Mouse (Mus musculus) MEL-GATA-1-ER (cell line): ENCODE measurements around the gene Mrpl58.
"Not testable (repeated sequence)": the region's sequence is repeated elsewhere in the genome, so short reads cannot be mapped to it uniquely, and the experiment has no call there.

Source experiments
- DNase-seq: peaks from one replicate; pipeline ENCODE4 v3.0.0-alpha.2; 2012; ENCODE audit warnings: low read depth; ENCODE audit errors: extremely low read depth

Mrpl58 gene

DNA sequence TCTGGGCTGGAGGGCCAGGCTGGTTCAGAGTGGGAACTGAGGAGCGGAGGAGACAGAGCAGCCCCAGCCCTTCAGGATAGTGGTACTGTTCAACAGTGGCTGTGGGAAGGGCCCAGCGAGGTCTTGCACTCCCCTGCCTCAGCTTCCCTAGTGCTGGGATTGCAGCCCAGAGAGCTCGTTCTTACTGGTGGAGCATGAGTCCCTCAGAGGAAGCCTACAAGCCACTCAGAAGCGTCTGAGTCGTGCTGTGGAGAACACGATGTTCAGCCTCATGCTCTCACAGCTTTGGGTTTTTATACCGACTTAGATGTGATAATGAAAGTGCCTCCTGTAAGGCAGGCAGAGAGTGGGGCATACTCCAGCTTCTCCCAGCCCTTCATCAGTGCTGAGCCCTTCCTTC, 21.1 kb downstream of the Mrpl58 start:
- DNase-seq: no peak

DNA sequence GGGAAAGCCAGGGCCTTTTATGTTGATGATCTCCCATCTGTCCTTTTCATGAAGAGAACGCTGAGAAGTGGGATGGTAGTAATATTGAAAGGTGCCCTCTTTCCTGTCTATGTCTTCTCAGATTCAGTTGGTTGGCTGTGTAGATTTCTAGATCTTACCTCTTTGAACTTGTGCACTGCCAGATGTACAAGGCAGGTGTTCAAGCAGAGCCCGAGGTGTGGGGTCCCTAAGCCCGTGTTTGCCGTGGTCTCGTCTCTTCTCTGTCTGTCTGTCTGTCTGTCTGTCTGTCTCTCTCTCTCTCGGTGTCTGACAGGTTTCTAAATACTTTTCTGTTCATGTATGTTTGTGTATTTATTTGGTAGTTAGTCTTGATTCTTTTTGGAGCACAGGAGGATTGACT, 22.1 kb downstream of the Mrpl58 start:
- no peak for DNase-seq

DNA sequence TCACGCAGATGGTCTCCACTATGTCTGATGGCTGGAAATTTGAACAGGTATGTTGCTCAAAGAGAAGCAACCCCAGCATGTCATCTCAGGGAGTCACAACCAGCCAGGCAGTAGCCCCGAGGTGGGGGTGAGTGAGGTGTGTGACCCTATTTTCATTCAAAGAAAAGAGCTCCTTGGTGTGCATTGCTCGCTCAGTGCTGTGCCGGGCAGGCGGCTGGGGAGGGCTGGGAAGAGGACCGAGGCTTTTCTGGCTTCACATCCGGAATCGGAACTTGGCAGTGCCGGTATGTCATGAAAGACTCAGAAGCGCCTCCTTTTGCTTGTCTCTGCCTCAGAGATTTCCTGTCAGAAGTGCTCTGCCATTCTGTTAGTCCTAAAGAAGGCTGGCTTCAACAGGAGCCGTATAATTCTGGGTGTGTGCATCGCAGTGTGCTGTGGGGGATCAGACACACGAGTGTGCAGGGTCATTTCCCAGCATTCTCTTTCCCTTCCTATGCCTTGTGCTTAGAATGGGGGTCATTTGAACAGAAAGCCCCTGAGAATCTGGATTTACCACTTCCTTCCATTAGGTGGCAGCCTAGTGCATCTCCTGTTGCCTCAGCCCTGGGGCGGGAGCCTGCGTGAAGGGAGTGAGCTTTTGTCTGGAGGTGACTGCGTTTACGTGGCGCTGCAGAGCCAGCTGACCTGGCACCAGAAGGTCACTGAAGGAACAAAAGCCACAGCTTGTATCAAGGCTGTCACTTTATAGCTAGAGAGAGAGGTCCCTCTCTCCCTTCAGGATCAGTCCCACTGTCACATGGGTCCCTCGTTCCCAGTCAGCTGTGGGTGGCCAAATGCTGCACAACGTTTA, 24.2 kb downstream of the Mrpl58 start:
- no peak for DNase-seq

DNA sequence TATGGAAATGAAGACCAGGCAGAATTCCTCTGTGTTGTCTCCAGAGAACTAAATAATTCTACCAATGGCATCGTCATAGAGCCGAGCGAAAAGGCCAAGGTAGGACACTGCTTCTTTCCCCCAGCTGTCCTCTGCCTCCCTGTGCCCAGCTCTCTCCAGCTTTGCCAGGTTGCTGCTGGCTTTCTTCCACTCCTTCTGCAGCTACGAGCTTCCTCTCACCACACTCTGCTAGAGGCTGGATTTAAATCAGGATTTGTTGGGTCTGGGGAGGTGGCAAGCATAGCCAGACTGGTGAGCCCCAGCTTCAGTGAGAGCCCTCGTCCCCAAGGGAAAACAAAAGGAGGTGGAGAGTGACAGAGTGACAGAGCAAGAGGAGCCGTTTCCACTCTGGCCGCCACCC, 25.8 kb downstream of the Mrpl58 start:
- no peak for DNase-seq

DNA sequence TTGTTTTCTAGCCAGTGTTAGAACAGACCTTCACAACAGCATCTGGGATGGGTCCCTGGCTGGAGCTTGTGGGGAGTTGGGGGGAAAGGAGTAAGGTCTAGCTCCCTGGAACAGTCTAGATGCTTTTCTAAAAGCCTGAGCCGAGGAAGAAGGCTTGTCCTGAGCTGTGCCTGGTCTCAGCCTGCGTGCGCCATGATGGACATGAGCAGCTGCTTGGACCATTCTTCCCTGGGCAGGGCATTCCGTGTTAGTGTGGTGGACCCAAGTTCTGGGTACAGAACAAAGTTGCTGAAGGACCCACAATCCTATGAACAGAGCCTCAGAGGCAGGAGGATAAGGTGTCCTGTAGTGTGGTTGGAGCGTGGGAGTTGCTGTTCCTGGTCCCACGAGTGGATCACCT, 27.0 kb downstream of the Mrpl58 start:
- DNase-seq: no peak

DNA sequence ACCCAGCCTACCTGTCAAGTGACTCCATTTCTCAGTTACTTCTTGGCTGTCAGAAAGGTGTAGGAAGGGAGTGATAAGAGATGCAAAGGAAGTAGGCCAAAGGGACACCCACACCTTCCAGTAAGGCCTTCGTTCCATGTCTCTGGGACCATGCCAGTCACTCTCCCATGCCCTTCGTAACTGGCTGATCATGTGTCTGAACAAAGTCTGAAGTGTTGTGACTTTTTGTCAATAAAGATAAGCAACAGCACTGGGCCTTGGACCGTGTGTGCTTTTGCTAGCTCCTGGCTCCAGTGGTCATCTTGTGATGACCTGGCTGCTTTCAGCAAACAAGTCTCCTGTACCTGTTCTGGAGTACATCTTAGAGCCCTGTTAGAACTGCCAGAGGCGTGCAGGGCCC, 29.3 kb downstream of the Mrpl58 start:
- no peak for DNase-seq

DNA sequence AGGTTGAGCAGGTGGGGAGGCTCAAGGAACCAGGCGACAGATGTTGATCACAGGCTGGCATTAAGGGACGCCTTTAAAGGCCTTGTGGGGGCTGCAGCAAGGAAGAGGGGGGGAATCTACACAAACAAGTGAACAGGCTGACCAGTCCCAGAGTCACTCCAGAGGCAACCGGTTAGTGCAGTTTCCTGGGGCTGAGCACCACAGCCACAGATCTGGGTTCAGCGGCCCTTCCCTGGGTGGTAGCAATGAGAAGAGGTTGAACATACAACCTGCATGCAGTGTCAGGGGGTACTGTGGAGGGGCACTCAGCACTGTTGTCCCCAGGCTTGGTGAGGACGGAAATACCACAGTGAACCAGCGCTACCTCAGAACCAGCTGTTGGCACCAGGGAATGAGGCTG, 29.8 kb downstream of the Mrpl58 start:
- no peak for DNase-seq

DNA sequence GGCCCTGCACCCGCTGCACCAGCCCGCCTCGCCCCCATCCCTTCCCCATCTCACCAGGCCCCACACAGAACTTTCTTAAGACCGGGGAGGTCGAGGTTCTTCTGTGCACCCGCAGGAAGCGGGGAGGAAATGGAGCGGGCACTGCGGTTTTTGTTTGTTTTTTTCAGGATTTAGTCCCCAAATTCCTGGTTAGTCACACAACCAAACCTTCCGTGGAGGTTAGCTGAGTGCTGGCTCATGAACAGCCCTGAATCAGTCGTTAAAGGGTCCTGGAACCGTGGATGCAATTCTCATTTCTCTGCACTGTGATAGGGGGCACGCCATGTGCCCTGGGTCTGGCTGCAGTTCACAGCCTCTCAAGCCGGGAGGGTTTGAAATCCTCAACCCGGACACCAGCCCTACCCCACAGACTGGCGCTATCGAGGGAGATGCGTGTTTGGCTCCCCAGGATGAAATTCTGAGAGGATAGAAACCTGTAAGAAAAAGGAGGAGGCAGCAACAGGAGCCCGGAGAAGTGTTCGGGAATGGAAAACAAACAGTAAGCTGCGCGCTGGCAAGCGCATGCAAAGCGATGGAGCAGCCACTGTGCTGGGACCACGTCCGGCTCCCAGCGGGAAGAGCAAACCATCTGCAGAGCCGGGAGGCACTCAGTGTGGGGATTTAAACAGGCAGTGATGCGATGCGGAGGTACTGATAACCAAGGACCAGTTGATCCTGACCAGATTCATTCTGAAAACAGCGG, 32.2 kb downstream of the Mrpl58 start:
- DNase-seq: no peak

DNA sequence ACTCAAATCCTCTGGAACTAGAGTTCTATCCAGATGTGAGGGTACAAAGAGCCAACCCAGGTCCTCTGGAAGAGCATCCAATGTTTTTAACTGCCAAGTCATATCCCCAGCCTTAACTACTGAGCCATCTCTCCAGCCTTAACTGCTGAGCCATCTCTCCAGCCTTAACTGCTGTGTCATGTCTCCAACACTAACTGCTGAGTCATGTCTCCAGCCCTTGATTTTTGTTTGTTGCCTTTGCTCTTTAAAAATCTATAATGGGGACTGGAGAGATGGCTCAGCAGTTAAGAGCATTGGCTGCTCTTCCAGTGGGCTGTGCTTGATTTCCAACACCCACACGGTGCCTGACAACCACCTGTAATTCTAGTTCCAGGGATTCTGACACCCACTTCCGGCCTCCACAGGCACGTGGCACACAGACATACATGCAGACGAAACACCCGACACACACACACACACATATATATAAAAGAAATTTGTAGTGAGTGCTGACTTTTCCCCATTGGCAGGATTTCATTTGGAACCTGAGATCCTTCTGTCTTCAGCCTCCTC, 34.1 kb downstream of the Mrpl58 start:
- DNase-seq: no peak

DNA sequence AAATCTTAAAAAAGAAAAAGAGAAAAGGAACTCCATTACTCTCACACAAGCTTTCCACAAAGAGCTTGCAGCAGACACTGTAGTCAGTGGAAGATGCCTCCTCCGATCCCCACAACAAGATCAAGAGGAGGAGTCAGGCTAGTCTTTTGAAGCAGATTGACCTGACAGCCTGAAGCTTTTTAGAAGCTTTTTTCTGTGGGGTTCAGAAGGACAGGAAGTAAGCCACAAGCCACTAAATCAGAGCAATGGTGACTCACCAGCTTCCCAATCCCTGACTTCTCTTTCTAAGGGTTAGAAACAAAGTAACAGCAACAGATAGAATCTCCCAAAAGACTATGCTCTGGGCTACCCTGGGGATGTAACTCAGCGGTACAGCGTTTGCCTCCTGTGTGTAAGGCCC, 35.8 kb downstream of the Mrpl58 start:
- DNase-seq: no peak

DNA sequence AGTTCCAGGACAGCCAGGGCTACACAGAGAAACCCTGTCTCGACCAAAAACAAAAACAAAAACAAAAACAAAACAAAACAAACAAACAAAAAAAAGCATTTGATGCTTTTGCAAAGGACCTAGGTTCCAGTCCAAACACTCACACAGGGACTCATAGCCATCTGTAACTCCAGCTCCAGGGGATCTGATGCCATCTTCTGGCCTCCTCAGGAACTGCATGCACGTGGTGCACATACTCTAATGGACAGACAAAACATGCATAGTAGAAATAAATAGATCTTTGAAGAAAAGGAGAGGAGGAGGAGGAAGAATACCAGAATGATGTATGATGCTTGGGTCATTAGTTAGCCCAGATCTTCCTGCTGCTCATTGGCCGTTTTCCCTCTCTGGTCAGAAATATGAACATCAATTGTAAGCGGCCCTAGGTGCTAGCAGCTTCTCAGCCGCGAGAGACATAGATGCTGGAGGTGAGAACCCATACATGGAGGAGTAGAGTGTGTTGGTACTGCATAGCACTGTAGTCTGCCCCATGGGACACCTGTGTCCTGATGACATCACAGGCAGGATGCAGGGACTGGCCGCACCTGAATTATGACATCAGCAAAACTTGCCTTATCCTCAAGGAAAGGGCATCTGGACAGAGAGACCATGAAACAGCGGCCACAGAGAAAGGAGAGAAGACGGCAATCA, 36.5 kb downstream of the Mrpl58 start, which contains the start of gene Trim80:
Gene Trim80, plus strand, starts transcription at position 640 of the 690 bp plus-strand sequence.
- no peak for DNase-seq

DNA sequence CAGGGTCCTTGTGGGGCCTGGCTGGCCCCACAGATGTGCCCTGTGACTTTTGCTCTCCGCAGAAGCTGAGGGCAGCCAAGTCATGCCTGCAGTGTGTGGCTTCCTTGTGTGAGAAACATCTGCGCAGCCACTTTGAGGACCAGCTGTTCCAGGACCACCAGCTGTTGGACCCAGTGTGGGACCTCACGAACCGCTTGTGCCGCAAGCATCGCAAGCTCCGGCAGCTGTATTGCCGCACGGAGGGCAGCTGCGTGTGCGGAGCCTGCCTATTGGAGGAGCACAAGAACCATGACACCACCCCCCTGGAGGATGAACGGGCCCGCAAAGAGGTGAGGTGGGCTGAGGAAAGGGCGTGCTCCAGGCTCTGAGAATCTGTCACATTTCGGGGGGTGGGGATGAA, 37.9 kb downstream of the Mrpl58 start:
- no peak for DNase-seq

DNA sequence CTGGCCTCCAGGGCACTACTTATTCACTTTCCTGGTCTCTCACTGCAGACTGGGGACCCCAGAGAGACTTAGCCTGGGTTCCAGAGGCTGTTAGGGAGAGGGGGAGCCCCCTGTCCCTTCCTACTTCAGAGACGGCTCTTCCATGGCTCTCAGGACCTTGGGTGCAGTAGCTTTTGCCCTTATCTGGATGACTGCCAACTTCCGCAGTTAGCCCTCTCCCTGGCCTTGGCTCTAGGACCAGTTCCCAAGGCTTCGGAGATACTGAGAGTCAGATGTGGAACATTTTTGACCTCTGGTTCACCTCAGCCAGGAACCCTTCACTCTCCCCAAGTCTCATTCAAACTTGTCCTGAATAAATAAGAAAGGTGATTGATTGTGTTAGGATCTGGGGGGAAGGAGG, 43.4 kb downstream of the Mrpl58 start:
- no peak for DNase-seq

DNA sequence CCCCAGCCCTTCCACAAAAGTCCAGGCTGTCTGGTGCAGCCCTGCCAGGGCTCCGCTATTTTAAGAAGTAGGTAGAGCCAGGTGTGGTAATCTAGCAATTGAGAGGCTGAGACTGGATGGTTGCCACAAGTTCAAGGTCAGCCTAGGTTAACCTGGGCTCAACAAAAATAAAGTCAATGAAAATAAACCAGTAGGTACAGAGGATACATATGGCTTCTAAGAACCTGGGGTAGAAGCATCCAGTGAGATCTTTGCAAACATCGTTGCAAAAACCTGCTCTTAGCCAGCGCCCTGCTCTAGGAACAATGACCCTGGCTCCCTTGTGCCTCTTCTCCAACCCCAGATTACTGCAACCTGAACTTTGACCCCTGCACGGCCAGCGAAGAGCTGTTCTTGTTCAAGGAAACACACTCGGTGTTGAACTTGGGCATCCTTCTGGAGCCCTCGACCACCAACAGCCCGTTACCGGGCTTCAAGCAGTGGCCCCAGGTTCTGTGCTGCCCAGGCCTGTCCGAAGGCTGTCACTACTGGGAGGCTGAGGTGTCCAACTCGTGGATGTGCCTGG, 43.9 kb downstream of the Mrpl58 start:
- DNase-seq: no peak

DNA sequence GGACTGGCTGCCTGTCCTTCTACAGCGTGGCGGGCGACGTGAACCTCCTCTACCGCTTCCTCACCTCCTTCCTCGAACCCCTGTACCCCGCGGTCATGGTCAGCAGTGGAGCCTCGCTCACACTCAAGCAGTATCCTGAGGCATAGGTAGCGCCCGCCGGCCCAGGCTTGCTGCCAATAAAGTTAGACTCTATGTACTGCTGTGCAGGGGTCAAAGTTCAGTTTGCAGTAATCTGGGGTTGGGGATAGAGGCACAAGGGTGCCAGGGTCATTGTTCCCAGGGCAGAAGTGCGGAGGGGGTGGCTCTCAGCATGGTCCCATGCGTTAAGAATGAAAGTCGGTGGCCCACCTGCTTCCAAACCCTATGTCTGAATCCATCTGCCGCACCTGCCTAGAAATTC, 44.5 kb downstream of the Mrpl58 start:
- DNase-seq: no peak

DNA sequence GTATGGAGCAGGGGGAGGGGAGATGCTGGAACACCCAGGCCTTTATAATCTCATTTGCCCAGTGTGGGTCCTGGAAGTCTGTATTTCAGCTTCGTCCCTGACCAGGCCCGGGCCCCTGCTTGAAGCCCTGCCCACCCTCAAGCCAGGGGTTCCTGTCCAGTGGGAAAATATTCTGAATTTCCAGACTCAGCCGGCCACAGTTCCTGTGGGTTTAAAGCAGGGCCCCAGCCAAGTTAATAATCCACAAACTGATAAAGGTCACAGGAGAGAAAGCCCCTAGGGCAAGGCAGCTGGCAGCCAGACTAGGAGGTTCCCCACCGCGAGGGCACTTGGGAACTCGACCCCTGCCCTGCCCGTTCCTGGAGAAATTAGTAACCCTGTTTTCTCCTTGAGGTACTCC, 45.4 kb downstream of the Mrpl58 start:
- no peak for DNase-seq

DNA sequence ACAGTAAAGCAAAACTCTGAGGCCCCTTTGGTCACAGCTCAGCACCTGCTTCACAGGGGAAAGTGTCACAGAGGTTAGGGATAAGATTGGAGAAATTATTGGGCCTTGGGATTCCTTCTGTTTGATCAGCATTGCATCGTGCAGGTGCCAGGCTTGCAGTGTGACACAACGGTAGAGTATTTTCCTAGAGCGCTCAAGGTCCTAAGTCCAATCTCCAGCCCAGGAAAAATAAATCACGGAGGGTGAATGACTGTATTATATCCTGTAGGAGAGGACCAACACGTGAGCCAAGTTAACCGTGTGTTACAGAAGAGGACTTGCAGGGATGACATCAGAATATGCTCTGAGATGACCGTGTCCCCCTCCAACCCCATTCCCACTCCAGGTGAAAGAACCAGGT, 46.6 kb downstream of the Mrpl58 start:
- DNase-seq: no peak

DNA sequence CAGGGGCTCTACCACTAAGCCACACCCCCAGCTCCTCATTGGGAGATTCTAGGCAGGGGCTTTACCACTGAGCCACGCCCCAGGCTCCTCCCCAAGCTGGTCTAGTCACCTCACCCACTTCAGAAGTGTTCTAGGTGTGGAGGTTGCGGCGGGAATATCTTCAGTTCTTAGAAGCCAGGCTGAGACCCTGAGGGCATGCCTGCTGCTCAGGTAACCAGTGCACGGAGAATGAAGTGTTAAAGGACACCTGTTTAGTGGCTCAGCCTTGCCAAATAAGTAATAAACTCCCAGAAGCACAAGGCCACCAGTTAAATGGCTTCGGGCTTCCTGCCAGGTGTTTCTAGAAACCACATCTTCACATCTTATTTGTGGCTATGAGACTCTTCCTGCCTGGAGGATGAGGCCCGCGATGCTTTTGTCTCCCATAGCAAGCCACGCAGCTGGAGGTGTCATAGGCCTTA, 48.3 kb downstream of the Mrpl58 start:
- no peak for DNase-seq

DNA sequence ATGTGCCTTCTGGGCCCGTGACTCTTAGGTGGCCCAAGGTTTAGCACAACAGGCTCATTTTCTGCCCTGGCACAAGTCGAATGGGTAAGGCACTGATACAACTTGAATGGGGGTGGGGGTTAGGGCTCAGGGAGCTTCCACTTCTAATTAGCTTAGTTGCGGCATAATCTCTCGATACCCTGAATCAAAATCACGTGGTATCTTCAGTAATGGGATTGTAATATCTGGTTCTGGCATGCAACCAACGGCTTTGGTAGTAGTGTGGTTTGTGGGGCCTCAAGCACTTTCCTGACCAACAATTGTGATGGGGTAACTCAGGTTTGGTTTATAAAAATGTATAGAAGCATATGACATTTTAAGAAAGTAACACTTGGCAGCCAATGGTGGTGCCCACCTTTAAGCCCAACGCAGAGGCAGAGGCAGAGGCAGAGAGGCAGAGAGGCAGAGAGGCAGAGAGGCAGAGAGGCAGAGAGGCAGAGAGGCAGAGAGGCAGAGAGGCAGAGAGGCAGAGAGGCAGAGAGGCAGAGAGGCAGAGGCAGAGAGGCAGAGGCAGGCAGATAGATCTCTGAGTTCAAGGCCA, 48.8 kb downstream of the Mrpl58 start:
- no peak for DNase-seq

DNA sequence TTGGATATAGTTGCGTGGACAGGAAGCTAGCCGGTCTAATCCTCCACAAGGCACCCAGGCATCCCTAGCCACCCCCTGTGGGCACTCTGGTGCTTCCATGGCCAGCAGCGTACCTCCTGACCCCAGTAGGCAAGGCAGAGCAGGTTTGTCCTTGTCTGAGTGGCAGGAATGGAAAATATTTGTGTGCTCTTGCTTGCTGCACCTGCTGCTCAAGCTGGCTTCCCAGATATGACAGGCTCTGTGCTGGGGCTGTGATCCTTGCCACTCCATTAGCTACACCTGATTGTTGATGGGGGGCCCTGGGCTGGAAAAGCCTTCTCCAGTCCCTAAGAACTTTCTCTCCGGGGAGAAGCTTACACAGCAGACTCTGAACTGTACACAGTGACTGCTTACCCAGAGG, 49.8 kb downstream of the Mrpl58 start:
- no peak for DNase-seq

DNA sequence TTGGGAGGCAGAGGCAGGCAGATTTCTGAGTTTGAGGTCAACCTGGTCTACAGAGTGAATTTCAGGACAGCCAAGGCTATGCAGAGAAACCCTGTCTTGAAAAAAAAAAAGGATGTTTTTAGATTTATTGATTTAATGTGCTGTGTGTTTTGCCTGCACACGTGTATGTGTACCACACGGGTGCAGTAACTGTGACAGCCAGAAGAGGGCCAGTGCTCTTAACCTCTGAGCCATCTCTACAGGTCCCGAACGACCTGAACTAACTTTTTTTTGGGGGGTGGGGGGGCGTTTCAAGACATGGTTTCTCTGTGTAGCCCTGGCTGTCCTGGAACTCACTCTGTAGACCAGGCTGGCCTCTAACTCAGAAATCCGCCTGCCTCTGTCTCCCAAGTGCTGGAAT, 51.3 kb downstream of the Mrpl58 start:
- not testable (repeated sequence) for DNase-seq
